Mouse (Mus musculus) E14TG2a.4 (cell line): ENCODE measurements around the gene Gdi2.

Experiments
- CTCF ChIP-seq: conservative IDR thresholded peaks from 2 replicates; pipeline ENCODE4 v1.5.1; 2014; ENCODE audit warnings: low read length
- POU5F1 ChIP-seq: IDR thresholded peaks from 2 replicates; pipeline ENCODE4 v1.6.1; 2014; ENCODE audit warnings: low read length, borderline replicate concordance

DNA sequence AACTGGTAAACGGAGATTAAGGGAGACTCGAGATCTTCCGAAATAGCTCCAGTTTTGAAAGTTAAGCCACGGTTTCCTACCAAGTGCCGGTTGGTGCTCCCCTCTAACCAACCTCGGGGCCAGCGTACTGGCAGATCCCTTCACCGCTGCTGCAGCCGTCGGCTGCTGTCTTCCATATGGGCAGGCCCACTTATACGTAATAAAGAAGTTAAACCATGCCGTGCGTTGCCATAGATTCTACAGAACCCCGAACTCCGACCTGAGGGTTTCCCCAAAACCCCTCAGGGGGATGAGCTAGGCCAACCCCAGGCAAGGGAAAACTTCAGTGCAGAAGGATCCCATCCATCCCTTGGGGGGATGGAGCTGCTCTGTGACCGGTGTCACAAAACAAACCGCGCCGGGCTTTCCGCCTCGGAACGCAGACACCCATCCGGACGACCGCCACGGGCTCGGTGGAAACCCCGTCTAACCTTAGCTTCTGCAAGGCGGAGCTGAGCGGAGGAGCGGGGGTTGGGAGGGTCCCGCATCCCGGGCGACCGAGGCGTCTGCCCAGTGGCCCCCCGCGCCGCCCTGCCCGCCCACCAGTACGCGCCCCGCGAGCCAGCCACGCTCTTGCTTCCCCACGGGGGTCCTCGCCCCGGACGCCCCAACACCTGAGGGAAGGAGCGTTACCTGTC is 72.4 kb downstream of the Gdi2 start:
- TF ChIP-seq CTCF, result no peak
- TF ChIP-seq POU5F1, result no peak
